Mouse (Mus musculus): Measurements from ENCODE around the gene Nat8f2.

Nat8f2 gene

GRCm38 (mm10) chr6:85822286-85822685 lies 46.7 kb downstream of the Nat8f2 start:
- no peak for DNase-seq (ENCODE audit: low read depth)

- DNase-seq (ENCODE audit: low read depth) = no peak
Observed at GRCm38 (mm10) chr6:85820837-85821236, 48.1 kb downstream of the Nat8f2 start, which contains the start of the genes Nat8f6 and Nat8f5. Nat8f6 (minus strand) TSS chr6:85820954. Nat8f5 (minus strand) TSS chr6:85820972.

- DNase-seq (ENCODE audit: low read depth) = no peak
Observed at GRCm38 (mm10) chr6:85818338-85818737, 50.6 kb downstream of the Nat8f2 start.
